Mouse (Mus musculus): ENCODE results near the gene Dtd2. TPM values are rescaled to one million over a fixed set of nuclear protein-coding genes. Genes with fewer than 3 reads are reported as not detected.

Gene Dtd2
- total RNA-seq, 2 experiments from 2014 or later = 8.0 to 9.2 TPM

GRCm38 (mm10) chr12:51985826-51986225, 20.5 kb downstream of the Dtd2 start:
- no peak for DNase-seq

- DNase-seq = no peak
These were observed 21.0 kb downstream of the Dtd2 start for GRCm38 (mm10) chr12:51985163-51985748.

GRCm38 (mm10) chr12:51983625-51984024, 22.7 kb downstream of the Dtd2 start:
- DNase-seq = no peak

GRCm38 (mm10) chr12:51976531-51976930, 29.8 kb downstream of the Dtd2 start:
- no peak for DNase-seq

- DNase-seq = no peak
These were observed 31.9 kb downstream of the Dtd2 start for GRCm38 (mm10) chr12:51974381-51974780.

GRCm38 (mm10) chr12:51972269-51973065, 33.8 kb downstream of the Dtd2 start:
- DNase-seq = no peak

GRCm38 (mm10) chr12:51971070-51971664, 35.1 kb downstream of the Dtd2 start, which contains the start of gene Heatr5a:
TSS of gene Heatr5a (minus strand) at chr12:51971321.
- DNase-seq = peak; percentile 94

- DNase-seq = no peak
These were observed 35.8 kb downstream of the Dtd2 start for GRCm38 (mm10) chr12:51970352-51971069.

GRCm38 (mm10) chr12:51969876-51970275, 36.4 kb downstream of the Dtd2 start:
- DNase-seq = no peak

- no peak for DNase-seq
These were observed 37.2 kb downstream of the Dtd2 start for GRCm38 (mm10) chr12:51969092-51969491.

GRCm38 (mm10) chr12:51967915-51968595, 38.2 kb downstream of the Dtd2 start:
- no peak for DNase-seq

GRCm38 (mm10) chr12:51957626-51958025, 48.7 kb downstream of the Dtd2 start:
- DNase-seq = no peak

- no peak for DNase-seq
These were observed 54.0 kb downstream of the Dtd2 start for GRCm38 (mm10) chr12:51952309-51952708.

GRCm38 (mm10) chr12:51947498-51947945, 58.8 kb downstream of the Dtd2 start:
- DNase-seq = no peak

- DNase-seq = no peak
These were observed 61.0 kb downstream of the Dtd2 start for GRCm38 (mm10) chr12:51945331-51945730.

GRCm38 (mm10) chr12:51939848-51940247, 66.5 kb downstream of the Dtd2 start:
- no peak for DNase-seq

Other genes starting within 250 kb of the Dtd2 start
- gene Hectd1, start 177.0 kb downstream of the Dtd2 start, total RNA-seq (2021) = 10 to 100 TPM; 85.6 to 90.6 TPM
- gene Heatr5a, start 35.2 kb downstream of the Dtd2 start, total RNA-seq (2021) = 10 to 100 TPM; 19.6 to 25.6 TPM
- under 1 TPM in 1 of 2 experiments, not detected in 1; 0.16 TPM for gene Gpr33, start 21.6 kb upstream of the Dtd2 start, total RNA-seq (2021)
- gene Nubpl, start 91.2 kb upstream of the Dtd2 start, total RNA-seq (2021) = 1 to 10 TPM; 4.1 to 6.0 TPM